Mouse (Mus musculus) embryonic facial prominence, embryonic 11.5 days (tissue): ENCODE results near the gene Dgat2. TPM values are rescaled to one million over a fixed set of nuclear protein-coding genes. Genes with fewer than 3 reads are reported as not detected.

ENCODE experiments used
- ATAC-seq: fragments of 200-750 bp; cut with Nextera tagmentation; replicated peaks from 2 replicates; pipeline ENCODE4 v1.8.0; 2017; ENCODE audit warnings: low read depth; ENCODE audit not compliant: insufficient number of reproducible peaks, low FRiP score, low TSS enrichment
- DNase-seq: peaks from one replicate; pipeline ENCODE4 v3.0.0-alpha.2; 2015; ENCODE audit warnings: low spot score
- H3K27ac ChIP-seq: fragments of 300-500 bp; sonication (generic); replicated peaks from 2 replicates; pipeline ENCODE4 v1.5.1; 2014; ENCODE audit warnings: mild to moderate bottlenecking, low read depth, low read length, control low read depth
- H3K27me3 ChIP-seq: fragments of 300-500 bp; sonication (generic); 2 replicates; pipeline ENCODE4 v1.6.1; 2014; ENCODE audit warnings: mild to moderate bottlenecking, low read length, moderate library complexity, mixed read lengths; ENCODE audit not compliant: control insufficient read depth, insufficient read depth
- H3K36me3 ChIP-seq: fragments of 300-500 bp; sonication (generic); replicated peaks from 2 replicates; pipeline ENCODE4 v1.6.1; 2014; ENCODE audit warnings: low read depth, mild to moderate bottlenecking, low read length, moderate library complexity, mixed read lengths; ENCODE audit not compliant: control insufficient read depth, insufficient read depth
- H3K4me1 ChIP-seq: fragments of 300-500 bp; sonication (generic); 2 replicates; pipeline ENCODE4 v1.6.1; 2014; ENCODE audit warnings: low read length, mixed read lengths; ENCODE audit not compliant: control insufficient read depth, insufficient read depth
- H3K4me2 ChIP-seq: fragments of 300-500 bp; sonication (generic); 2 replicates; pipeline ENCODE4 v1.6.1; 2014; ENCODE audit warnings: low read depth, mild to moderate bottlenecking, control low read depth, low read length, moderate library complexity
- H3K4me3 ChIP-seq: fragments of 300-500 bp; sonication (generic); 2 replicates; pipeline ENCODE4 v1.5.1; 2014; ENCODE audit warnings: low read depth, low read length, control low read depth
- H3K9ac ChIP-seq: fragments of 300-500 bp; sonication (generic); replicated peaks from 2 replicates; pipeline ENCODE4 v1.6.1; 2014; ENCODE audit warnings: mild to moderate bottlenecking, control low read depth, low read length
- H3K9me3 ChIP-seq: fragments of 300-500 bp; sonication (generic); replicated peaks from 2 replicates; pipeline ENCODE4 v1.6.1; 2016; ENCODE audit warnings: mild to moderate bottlenecking, low read length, inconsistent platforms, mixed read lengths; ENCODE audit not compliant: control insufficient read depth
- WGBS: fragments of 180-500 bp; shearing (Covaris S2); extraction: QIAGEN DNeasy Blood & Tissue Kit; methylation state at CpG from one replicate; pipeline ENCODE4 v1.1.7; 2014; 5-methylcytosine and 5-hydroxymethylcytosine counted together
- polyA plus RNA-seq: library from polyadenylated mRNA; unstranded; fragments of >200 nt; fragmentation: Nextera tagmentation; extraction: Ambion mirVana; gene quantifications from 2 replicates; pipeline ENCODE4 v1.2.1, GENCODE M21; 2014

Gene Dgat2
- polyA plus RNA-seq, 1 experiment from 2014 or later = 9.4 TPM

GRCm38 (mm10) chr7:99149017-99149416, 33.5 kb downstream of the Dgat2 start:
- Histone ChIP-seq H3K9me3 (no peaks in the 10 kb centered on the region), H3K9ac (no peak overlapping the region), H3K4me2 (no peak overlapping the region), H3K27ac (no peak overlapping the region), H3K4me1 (no peaks in the 10 kb centered on the region), H3K27me3 (no peaks in the 10 kb centered on the region), H3K4me3 (no peak overlapping the region), H3K36me3 (no peaks in the 10 kb centered on the region)
- WGBS = 15% methylated on average over 1 of the region's 1 CpGs
- ATAC-seq (no peak), DNase-seq (no peak)

DNA sequence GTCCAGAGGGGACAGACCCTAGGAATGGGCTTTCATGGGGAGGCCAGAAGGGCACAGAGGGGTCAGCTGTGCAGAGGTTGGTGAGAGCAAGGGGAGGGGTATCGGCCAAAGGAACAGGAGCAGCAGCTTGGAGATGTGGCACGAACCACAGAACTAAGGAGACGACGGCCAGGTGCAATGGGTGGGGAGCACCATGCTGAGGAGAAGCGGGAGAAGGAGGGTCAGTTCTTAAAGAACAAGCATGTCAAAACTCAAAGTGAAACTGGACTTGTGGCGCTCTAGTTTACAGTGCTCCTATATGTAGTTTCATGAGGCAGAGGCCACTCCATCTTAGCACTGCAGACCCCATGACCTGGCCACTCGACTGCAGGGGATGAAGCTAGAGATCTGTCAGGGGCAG, 35.0 kb downstream of the Dgat2 start:
- Histone ChIP-seq H3K4me3 (no peak overlapping the region), H3K9ac (no peak overlapping the region), H3K36me3 (no peaks in the 10 kb centered on the region), H3K9me3 (no peaks in the 10 kb centered on the region), H3K4me1 (peaks cover 2% of the 10 kb centered on the region; the same call in 1 of the 2 replicates), H3K27ac (no peak overlapping the region), H3K27me3 (no peaks in the 10 kb centered on the region), H3K4me2 (no peak overlapping the region)
- WGBS = 82% methylated on average over 7 of the region's 7 CpGs
- ATAC-seq (no peak), DNase-seq (no peak)

GRCm38 (mm10) chr7:99146906-99147305, 35.6 kb downstream of the Dgat2 start:
- Histone ChIP-seq H3K4me3 (no peak overlapping the region), H3K9ac (no peak overlapping the region), H3K4me1 (peaks cover 2% of the 10 kb centered on the region; the same call in 1 of the 2 replicates), H3K27me3 (no peaks in the 10 kb centered on the region), H3K36me3 (no peaks in the 10 kb centered on the region), H3K27ac (no peak overlapping the region), H3K4me2 (no peak overlapping the region), H3K9me3 (no peaks in the 10 kb centered on the region)
- DNase-seq (no peak), ATAC-seq (no peak)
- 73% methylated on average over 7 of the region's 7 CpGs for WGBS

DNA sequence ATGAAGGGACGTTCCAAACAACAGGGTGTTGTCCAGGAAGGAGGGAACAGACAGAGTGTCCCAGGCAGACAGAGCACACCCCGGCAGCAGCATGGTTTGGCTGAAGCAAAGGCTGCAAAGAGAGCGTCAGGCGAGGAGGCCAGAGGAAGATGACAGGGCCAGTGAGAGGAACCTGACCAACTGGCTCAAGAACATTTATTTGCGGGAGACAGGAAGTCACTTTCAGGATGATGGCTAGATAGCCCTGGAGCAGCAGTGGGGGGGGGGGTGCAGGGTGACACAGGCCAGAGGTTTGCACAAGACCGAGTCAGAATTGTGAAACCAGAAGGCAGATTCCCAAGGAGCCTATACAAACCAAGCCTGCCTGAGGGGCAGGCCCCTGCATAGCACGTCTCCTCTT, 36.5 kb downstream of the Dgat2 start:
- no peak overlapping the region for H3K27ac ChIP-seq
- WGBS = 42% methylated on average over 7 of the region's 7 CpGs
- no peak overlapping the region for H3K4me2 ChIP-seq
- H3K4me1 ChIP-seq = peaks cover 2% of the 10 kb centered on the region; the same call in 1 of the 2 replicates
- no peaks in the 10 kb centered on the region for H3K36me3 ChIP-seq
- no peak overlapping the region for H3K9ac ChIP-seq
- H3K27me3 ChIP-seq = no peaks in the 10 kb centered on the region
- ATAC-seq = no peak
- no peak for DNase-seq
- H3K9me3 ChIP-seq = no peaks in the 10 kb centered on the region
- H3K4me3 ChIP-seq = no peak overlapping the region

- no peaks in the 10 kb centered on the region for H3K9me3 ChIP-seq
- H3K36me3 ChIP-seq = no peaks in the 10 kb centered on the region
- H3K4me2 ChIP-seq = no peak overlapping the region
- WGBS = 70% methylated on average over 11 of the region's 11 CpGs
- peaks cover 2% of the 10 kb centered on the region; the same call in 1 of the 2 replicates for H3K4me1 ChIP-seq
- DNase-seq (no peak), ATAC-seq (no peak)
- H3K27me3 ChIP-seq = no peaks in the 10 kb centered on the region
- H3K9ac ChIP-seq = no peak overlapping the region
- H3K27ac ChIP-seq = no peak overlapping the region
- H3K4me3 ChIP-seq = no peak overlapping the region
Measured at GRCm38 (mm10) chr7:99144616-99145015, 37.9 kb downstream of the Dgat2 start.

DNA sequence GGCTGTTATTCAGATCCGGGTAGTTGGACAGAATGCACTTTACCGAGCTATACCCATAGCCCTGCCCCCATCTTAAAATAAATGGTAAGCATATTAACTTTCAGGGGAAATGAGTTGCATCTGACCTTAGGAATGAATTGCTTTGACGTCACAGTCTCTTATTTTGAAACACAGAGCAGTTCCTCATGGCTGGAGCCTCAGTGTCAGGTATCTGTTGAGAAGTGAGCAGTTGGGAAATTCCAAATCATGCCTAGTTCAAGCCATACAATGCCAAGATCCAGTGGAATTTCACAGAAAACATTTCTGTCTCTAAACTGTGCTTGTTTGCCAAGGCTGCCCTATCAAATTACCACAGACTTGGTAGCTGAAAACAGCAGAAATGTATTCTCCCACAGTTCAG, 39.3 kb downstream of the Dgat2 start:
- Histone ChIP-seq H3K27me3 (no peaks in the 10 kb centered on the region), H3K4me1 (peaks cover 2% of the 10 kb centered on the region; the same call in 1 of the 2 replicates), H3K36me3 (no peaks in the 10 kb centered on the region), H3K9me3 (no peaks in the 10 kb centered on the region), H3K4me2 (no peak overlapping the region), H3K4me3 (no peak overlapping the region), H3K27ac (no peak overlapping the region), H3K9ac (no peak overlapping the region)
- no peak for ATAC-seq
- 56% methylated on average over 3 of the region's 3 CpGs for WGBS
- DNase-seq = no peak

DNA sequence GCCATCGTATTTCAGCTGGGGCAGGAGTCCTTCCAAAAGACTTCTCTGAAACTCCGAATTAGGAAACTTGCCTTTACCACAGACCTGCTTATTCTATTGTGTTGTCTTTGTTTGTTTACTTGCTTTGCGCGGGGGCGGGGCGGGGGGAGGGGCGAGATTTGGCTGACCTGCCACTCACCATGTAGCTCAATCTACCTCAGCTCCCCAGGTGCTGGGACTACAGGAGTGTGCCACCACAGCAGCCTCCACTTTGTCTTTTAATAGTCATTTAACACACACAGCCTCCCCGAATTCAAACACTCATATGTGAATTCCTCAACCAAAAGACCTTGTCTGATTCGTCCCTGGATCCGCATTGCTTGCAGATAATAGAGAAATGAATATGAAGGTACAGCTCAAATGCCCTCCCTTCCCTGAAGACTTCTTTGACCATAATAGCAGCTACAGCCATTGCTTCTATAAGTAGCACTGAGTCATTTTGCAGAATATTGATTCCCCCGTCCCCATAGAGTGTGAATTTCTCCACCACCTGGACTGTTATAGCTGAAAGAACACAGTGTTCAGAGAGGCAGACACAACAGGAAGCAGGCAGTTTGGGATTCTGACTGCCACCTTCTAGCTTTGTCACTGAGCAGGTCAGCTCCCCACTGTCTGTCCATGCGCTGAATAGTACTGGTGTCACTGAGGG, 40.5 kb downstream of the Dgat2 start:
- no peak for ATAC-seq
- H3K9ac ChIP-seq = peak overlapping the region; percentile 22; the same call in 1 of the 2 replicates
- no peaks in the 10 kb centered on the region for H3K36me3 ChIP-seq
- H3K4me1 ChIP-seq = peaks cover 2% of the 10 kb centered on the region; the same call in 1 of the 2 replicates
- no peak for DNase-seq
- H3K27me3 ChIP-seq = no peaks in the 10 kb centered on the region
- H3K4me3 ChIP-seq = peak overlapping the region; percentile 72
- H3K27ac ChIP-seq = no peak overlapping the region
- no peaks in the 10 kb centered on the region for H3K9me3 ChIP-seq
- peak overlapping the region; percentile 71 for H3K4me2 ChIP-seq
- 30% methylated on average over 12 of the region's 12 CpGs for WGBS
